Mouse (Mus musculus): ENCODE data around the gene Gorasp1.

GRCm38 (mm10) chr9:119899446-119899845, 37.9 kb downstream of the Gorasp1 start:
- TF ChIP-seq CTCF (IDR thresholded peaks at IDR 0.05; ENCODE audit: extremely low read depth, insufficient read depth, insufficient read length, insufficient replicate concordance): no peak
- no peak for TF ChIP-seq POLR2A (IDR thresholded peaks at IDR 0.05; ENCODE audit: low read depth, low read length)
